Mouse (Mus musculus) limb, embryonic 11.5 days (tissue): ENCODE results near the gene Sct. TPM values are rescaled to one million over a fixed set of nuclear protein-coding genes. Genes with fewer than 3 reads are reported as not detected.

Source experiments
- ATAC-seq: fragments of 200-750 bp; cut with Nextera tagmentation; 2 replicates; pipeline ENCODE4 v1.8.0; 2017; ENCODE audit warnings: low read depth; ENCODE audit not compliant: insufficient number of reproducible peaks, low FRiP score, low TSS enrichment
- DNase-seq: peaks from one replicate; pipeline ENCODE4 v3.0.0-alpha.2; 2015; ENCODE audit warnings: low spot score
- H3K27ac ChIP-seq: fragments of 300-500 bp; sonication (generic); replicated peaks from 2 replicates; pipeline ENCODE4 v1.5.1; 2014; ENCODE audit warnings: low read depth, mild to moderate bottlenecking, low read length
- H3K27me3 ChIP-seq: fragments of 300-500 bp; sonication (generic); 2 replicates; pipeline ENCODE4 v1.6.1; 2014; ENCODE audit warnings: mild to moderate bottlenecking, low read length, mixed read lengths; ENCODE audit not compliant: control insufficient read depth, insufficient read depth
- H3K36me3 ChIP-seq: fragments of 300-500 bp; sonication (generic); 2 replicates; pipeline ENCODE4 v1.6.1; 2014; ENCODE audit warnings: mild to moderate bottlenecking, low read length, moderate library complexity, mixed read lengths; ENCODE audit not compliant: control insufficient read depth, insufficient read depth
- H3K4me1 ChIP-seq: fragments of 300-500 bp; sonication (generic); 2 replicates; pipeline ENCODE4 v1.6.1; 2014; ENCODE audit warnings: low read length, mixed read lengths; ENCODE audit not compliant: control insufficient read depth, insufficient read depth
- H3K4me2 ChIP-seq: fragments of 300-500 bp; sonication (generic); 2 replicates; pipeline ENCODE4 v1.6.1; 2014; ENCODE audit warnings: low read depth, mild to moderate bottlenecking, moderate library complexity; ENCODE audit not compliant: severe bottlenecking
- H3K4me3 ChIP-seq: fragments of 300-500 bp; sonication (generic); 2 replicates; pipeline ENCODE4 v1.5.1; 2014; ENCODE audit warnings: low read depth, low read length
- H3K9ac ChIP-seq: fragments of 300-500 bp; sonication (generic); 2 replicates; pipeline ENCODE4 v1.6.1; 2014; ENCODE audit warnings: mild to moderate bottlenecking, low read length
- H3K9me3 ChIP-seq: fragments of 300-500 bp; sonication (generic); 2 replicates; pipeline ENCODE4 v1.6.1; 2016; ENCODE audit warnings: low read length; ENCODE audit not compliant: control insufficient read depth
- WGBS: fragments of 180-500 bp; shearing (Covaris S2); extraction: QIAGEN DNeasy Blood & Tissue Kit; methylation state at CpG from one replicate; pipeline ENCODE4 v1.1.7; 2014; 5-methylcytosine and 5-hydroxymethylcytosine counted together
- polyA plus RNA-seq: library from polyadenylated mRNA; unstranded; fragments of >200 nt; fragmentation: Nextera tagmentation; extraction: Ambion mirVana; gene quantifications from 2 replicates; pipeline ENCODE4 v1.2.1, GENCODE M21; 2014

The Sct gene
- 10.2 TPM in 2 replicates for polyA plus RNA-seq

DNA sequence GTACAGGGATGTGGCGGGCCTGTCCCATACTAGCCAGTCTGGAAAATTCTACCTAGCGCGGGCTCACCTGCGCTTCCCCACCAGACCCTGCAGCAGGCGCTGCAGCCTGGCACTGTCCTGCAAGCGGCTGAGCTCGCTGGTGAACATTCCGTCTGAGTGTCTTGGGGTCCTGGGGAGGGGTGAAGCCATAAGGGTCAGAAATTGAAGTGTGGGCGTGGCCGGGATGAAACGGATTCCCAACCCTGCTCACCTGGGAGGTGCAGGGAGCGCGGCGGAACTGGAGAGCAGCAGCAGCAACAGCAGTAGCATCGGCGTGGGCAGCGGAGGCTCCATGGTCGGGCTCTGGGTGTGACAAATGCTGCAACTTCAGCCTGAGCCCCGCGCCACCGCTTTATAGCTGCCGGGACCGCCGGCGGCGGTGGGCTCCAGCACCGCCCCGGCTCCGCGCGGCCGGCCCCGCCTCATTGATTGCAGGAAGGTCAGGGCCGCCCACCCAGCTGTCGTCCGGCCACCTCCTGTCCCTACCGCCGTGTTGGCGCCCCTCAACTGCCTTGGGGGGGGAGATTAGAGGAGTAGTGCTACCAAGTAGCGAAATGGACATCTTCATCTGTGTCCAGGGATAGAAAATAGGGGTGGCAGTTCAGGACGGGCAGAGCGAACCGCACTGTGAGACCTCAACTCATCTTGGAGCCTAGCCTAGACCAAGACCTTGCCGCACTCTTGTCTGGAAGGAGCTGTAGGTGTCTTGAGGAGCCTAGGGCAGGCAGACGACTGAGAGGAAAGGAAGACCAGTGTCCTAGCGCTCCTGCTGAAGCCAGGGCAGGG lies at the start of gene Sct:
Sct (minus strand) TSS at position 368 of the 825 bp plus-strand sequence.
- peak within 1 kb of the TSS; percentile 82 for H3K4me2 ChIP-seq
- H3K27ac ChIP-seq, result no peak within 1 kb of the TSS
- peak within 1 kb of the TSS; percentile 28; the same call in 1 of the 2 replicates for H3K9ac ChIP-seq
- H3K9me3 ChIP-seq, result no peaks in the 10 kb centered on the region
- ATAC-seq (peak; percentile 76), DNase-seq (peak; percentile 76)
- no peaks in the 10 kb centered on the region for H3K36me3 ChIP-seq
- 0 out of 2 replicates have a peak, but pooled peaks cover 2% of the 10 kb centered on the region for H3K4me1 ChIP-seq
- WGBS, result 2% methylated on average over 46 of the region's 46 CpGs
- H3K27me3 ChIP-seq, result no peaks in the 10 kb centered on the region
- H3K4me3 ChIP-seq, result peak within 1 kb of the TSS; percentile 39

DNA sequence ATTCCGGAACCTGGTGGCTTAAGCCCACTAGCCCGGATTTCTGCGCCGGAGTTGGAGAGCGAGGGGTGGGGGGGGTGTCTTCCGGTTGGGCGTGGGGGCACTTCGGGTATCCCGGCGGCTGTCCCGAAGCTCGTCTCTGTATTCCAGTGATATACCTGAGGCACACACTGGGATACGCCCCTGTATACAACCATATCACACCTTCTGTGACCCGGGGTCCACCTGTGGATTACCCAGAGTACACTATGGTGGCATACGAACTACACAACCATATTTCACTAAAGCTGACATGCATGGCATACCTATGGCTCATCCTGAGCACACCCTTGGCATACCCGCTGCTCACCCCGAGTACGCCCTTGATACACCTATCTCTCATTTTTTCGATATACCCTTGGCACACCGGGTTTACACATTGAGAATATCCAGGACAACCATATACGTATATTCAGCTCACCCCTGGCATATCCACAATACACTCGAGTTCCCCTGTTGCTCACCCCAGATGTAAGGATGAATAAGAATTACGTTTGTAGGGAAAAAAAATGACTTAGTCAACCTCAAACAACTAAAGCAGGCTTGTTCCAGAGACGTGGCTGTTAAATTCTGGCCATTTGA lies 49.5 kb upstream of the Sct start:
- 19% methylated on average over 24 of the region's 24 CpGs for WGBS

DNA sequence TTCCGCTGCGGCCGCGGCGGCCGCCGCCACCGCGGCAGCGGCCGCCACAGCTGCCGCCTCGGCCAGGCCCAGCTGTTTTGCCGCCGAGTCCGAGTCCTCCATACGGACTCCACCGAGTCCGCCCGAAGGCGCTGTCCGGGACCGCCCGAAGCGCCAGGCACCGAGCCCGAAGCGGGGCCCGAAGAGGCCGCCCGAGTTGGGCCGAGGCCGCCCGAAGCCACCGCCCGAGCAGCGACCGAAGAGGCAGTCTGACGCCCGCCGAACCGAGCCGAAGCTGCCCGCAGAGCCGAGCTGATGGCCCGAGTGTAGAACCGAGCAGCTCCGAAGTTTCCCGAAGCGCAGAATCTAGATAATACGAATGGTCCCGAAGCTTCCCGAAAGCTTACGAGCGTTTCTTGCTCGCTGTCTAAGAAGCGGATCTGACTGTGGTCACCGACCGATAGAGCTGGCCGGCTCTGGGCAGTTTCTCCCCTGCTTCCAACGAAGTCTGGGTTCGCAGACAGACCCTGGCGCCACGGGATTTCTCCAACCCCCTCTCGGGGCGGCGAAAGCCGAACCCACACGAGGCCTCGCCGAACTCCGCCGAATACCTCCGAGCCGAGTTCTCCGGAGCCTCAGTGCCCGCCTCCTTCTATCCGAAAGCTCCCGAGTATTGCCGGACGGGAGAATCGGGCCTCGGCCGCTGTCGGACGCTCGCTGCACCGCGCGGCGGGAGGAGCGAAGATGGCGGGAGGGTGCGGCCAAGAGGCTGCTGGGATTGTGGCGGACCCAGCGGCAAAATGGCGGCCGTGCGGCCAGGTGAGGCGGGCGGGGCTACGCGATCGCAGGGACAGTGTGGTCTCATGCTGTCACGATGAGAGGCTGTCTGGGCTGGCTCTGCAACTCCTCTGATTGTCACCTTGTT lies 48.8 kb upstream of the Sct start, which contains the start of the genes Deaf1 and Tmem80:
Deaf1 (minus strand) TSS at position 222 of the 904 bp plus-strand sequence.
Tmem80 (plus strand) TSS at position 271 of the 904 bp plus-strand sequence.
- Histone ChIP-seq H3K4me2 (peak within 1 kb of the TSS; percentile 96), H3K27ac (peak within 1 kb of the TSS; percentile 96), H3K4me1 (peaks cover 12% of the 10 kb centered on the region), H3K9me3 (no peaks in the 10 kb centered on the region), H3K27me3 (no peaks in the 10 kb centered on the region), H3K36me3 (peaks cover 4% of the 10 kb centered on the region; the same call in 1 of the 2 replicates), H3K9ac (peak within 1 kb of the TSS; percentile 93), H3K4me3 (peak within 1 kb of the TSS; percentile 60)
- WGBS, result under 1% methylated on average over 105 of the region's 105 CpGs
- ATAC-seq (peak; percentile 93), DNase-seq (peak; percentile 98)

More for the DNA sequence above, 49.5 kb upstream of the Sct start:
- Histone ChIP-seq H3K27ac (peak overlapping the region; percentile 96), H3K9ac (peak overlapping the region; percentile 93), H3K4me1 (peaks cover 12% of the 10 kb centered on the region), H3K9me3 (no peaks in the 10 kb centered on the region), H3K36me3 (peaks cover 2% of the 10 kb centered on the region; the same call in 1 of the 2 replicates), H3K27me3 (no peaks in the 10 kb centered on the region), H3K4me3 (peak overlapping the region; percentile 60), H3K4me2 (peak overlapping the region; percentile 47)
- DNase-seq (no peak), ATAC-seq (peak; percentile 33)

DNA sequence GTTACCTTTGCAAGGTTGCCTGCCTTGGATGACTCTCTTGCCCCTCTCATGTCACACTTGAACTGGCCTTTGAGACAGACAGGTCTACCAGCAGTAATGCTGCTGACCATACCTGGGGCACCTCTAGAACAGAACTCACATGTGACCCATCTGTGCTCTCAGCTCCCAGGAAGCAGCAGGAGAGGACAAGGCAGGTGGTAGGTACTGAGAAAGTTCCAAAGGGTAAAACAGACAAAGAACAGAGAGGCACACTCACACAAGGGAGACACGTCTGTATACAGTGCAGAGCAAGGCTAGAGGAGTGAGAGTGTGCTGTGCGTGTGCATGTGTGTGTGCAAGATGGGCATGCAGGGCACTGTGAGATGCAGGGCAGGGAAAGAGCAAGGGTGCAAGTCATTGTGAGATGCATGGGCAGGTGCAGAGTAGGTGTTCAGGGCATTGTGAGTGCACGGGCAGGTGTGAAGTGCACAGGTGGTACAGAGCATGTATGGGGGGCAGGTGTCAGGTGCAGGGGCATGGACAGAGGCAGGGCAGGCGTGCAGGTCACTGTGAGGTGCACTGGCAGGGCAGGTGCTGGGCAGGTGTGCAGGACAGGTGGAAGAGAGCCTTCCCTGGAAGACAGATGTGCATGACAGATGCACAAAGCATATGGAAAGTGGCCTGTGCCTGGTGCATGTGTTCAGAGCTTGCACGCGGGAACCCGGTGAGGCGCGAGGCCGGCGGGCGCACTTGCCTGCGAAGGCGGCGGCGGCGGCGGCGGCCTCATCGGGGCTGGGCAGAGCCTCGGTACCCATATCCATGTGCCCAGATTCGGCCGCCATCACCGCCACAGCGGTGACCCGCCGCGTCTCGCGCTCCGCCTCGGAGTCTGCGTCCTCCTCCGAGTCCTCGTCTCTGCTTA lies 47.9 kb upstream of the Sct start:
- Histone ChIP-seq H3K27me3 (no peaks in the 10 kb centered on the region), H3K9ac (peak overlapping the region; percentile 93), H3K27ac (peak overlapping the region; percentile 96), H3K4me3 (peak overlapping the region; percentile 60), H3K9me3 (no peaks in the 10 kb centered on the region), H3K36me3 (peaks cover 8% of the 10 kb centered on the region; the same call in 1 of the 2 replicates), H3K4me2 (peak overlapping the region; percentile 96), H3K4me1 (peaks cover 12% of the 10 kb centered on the region)
- DNase-seq (peak; percentile 72), ATAC-seq (peak; percentile 19)
- 6% methylated on average over 35 of the region's 35 CpGs for WGBS

DNA sequence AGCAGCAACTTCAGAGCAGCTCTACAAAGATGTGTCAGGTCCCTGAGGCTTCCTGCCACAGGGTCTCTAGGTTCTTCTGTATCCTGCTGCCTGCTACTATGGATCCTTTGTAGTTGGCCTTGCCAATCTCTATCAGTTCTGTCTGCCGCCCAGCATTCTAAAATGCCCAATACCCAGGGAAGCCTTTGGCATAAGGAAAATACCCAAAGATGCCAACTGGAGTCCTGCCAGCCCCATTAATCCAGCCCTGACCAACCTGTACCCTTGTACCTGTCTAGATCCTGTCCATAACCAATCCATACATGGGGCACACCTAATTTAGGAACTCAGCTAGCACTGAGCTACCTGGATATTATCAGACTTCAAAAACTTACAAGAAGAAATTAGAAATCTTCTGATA lies 45.8 kb upstream of the Sct start:
- peaks cover 20% of the 10 kb centered on the region for H3K36me3 ChIP-seq
- H3K9ac ChIP-seq, result no peak overlapping the region
- ATAC-seq, result no peak

DNA sequence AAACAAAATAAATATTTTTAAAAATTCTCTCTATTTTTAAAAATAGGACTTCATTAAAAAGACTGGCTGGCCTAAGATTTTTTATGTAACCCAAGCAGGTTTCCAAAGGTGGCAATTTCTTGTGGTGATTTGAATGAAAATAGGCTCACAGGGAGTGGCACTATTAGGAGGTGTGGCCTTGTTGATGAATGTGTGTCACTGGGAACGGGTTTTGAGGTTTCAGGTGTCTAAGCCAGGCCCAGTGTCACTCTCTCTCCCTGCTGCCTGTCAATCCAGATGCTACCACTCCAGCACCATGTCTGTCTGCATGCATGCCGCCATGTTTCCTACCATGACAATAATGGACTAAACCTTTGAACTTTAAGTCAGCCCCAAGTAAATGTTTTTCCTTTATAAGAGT lies 40.5 kb upstream of the Sct start:
- Histone ChIP-seq H3K27me3 (no peaks in the 10 kb centered on the region), H3K27ac (no peak overlapping the region), H3K4me2 (no peak overlapping the region), H3K36me3 (peaks cover 38% of the 10 kb centered on the region), H3K9me3 (no peaks in the 10 kb centered on the region), H3K4me1 (no peaks in the 10 kb centered on the region), H3K9ac (no peak overlapping the region), H3K4me3 (no peak overlapping the region)
- ATAC-seq, result no peak
- DNase-seq, result no peak
- 69% methylated on average over 2 of the region's 2 CpGs for WGBS

More for the DNA sequence above, 45.8 kb upstream of the Sct start:
- WGBS, result 83% methylated on average over 1 of the region's 1 CpGs
- Histone ChIP-seq H3K9me3 (no peaks in the 10 kb centered on the region), H3K4me3 (no peak overlapping the region), H3K27ac (no peak overlapping the region), H3K27me3 (no peaks in the 10 kb centered on the region), H3K4me1 (peaks cover 12% of the 10 kb centered on the region), H3K4me2 (no peak overlapping the region)
- no peak for DNase-seq

DNA sequence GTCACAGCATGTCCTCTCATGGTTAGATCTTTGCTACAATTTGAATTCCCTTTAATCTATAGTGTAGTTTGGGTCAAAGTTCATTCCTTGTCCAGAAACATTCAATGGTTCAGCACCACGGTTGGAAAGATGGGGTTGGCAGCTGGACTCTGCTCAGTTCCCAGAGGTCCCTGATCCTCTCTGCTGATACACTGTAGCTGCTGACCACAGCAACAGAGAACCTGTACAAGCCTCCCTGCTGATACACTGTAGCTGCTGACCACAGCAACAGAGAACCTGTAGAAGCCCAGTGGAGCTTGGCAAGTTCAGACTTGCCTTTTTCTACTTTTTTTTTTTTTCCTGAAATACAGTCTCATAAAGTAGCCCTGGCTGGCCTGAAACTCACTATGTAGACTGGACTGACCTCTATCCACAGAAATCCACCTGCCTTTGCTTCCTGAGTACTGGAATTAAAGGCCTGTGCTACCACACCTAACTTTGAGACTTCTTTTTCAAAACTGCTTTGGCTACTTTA lies 38.7 kb upstream of the Sct start:
- no peaks in the 10 kb centered on the region for H3K27me3 ChIP-seq
- no peak overlapping the region for H3K4me2 ChIP-seq
- no peak overlapping the region for H3K27ac ChIP-seq
- no peak for ATAC-seq
- no peak overlapping the region for H3K9ac ChIP-seq
- 89% methylated on average over 1 of the region's 1 CpGs for WGBS
- H3K4me3 ChIP-seq, result no peak overlapping the region
- H3K9me3 ChIP-seq, result no peaks in the 10 kb centered on the region
- DNase-seq, result no peak
- H3K36me3 ChIP-seq, result peaks cover 45% of the 10 kb centered on the region
- no peaks in the 10 kb centered on the region for H3K4me1 ChIP-seq
